Mouse (Mus musculus): ENCODE data around the gene Rapgef1. TPM values are rescaled to one million over a fixed set of nuclear protein-coding genes. Genes with fewer than 3 reads are reported as not detected.
A peak's percentile ranks its signal among the peaks of the same experiment; 100 is the strongest.

The Rapgef1 gene
- total RNA-seq (2014; rRNA removed), result 91.3 and 94.0 TPM in 2 replicates
- polyA plus RNA-seq (2015; fragmentation: Nextera tagmentation; extraction: Ambion mirVana), result 13.7 and 14.4 TPM in 2 replicates

DNA sequence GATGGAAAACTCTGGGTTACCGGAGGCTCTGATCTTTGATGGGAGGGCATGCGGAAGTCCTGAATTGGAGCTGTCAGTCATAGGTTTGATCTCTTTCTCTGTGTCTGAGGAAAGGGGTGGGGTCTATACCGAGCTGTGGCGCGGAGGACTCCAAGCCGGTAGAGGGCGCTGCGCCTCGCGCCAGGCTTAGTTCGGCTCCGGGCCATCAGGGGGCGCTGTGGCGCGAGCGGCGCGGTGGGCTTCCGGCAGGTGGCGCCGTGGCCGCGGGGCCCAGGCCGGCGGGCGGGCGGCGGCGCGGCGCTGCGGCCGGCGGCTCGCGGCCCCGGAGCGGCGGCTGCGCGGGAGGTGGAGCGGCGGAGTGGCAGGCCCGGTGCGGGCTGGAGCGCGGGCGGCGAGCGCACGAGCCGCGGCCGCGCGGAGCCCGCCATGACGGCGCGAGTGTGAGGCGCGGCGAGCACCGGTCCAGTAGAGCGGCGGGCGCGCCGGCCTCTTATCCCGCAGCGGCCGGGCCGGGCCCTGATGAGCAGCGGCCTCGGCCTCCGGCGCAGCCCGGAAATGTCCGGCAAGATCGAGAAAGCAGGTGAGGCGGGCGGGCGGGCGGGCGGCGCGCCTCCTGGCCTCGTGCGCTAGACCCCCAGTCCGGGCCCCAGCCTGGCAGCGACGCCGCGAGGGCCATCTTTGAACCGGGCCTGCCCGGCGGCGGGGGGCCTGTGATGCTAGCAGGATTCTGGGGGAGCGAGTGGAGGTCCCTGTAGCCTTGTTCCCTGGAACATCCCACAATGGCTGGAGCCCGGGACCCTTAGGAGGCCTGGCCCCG lies at the start of gene Rapgef1:
Gene Rapgef1, plus strand, starts transcription at position 237 of the 817 bp plus-strand sequence.
- Histone ChIP-seq H3K9ac (replicated peaks; ENCODE audit: low read length) (peak within 1 kb of the TSS; percentile 90), H3K4me2 (ENCODE audit: low read depth, low read length) (peak within 1 kb of the TSS; percentile 88), H3K9me3 (ENCODE audit: low read length) (no peaks in the 10 kb centered on the region), H3K36me3 (ENCODE audit: insufficient read depth, low read length) (no peaks in the 10 kb centered on the region), H3K4me1 (ENCODE audit: insufficient read depth, low read length) (peaks cover 16% of the 10 kb centered on the region), H3K27me3 (ENCODE audit: insufficient read depth, low read length) (no peaks in the 10 kb centered on the region), H3K27ac (peak within 1 kb of the TSS; percentile 89), H3K4me3 (ENCODE audit: low read length) (peak within 1 kb of the TSS; percentile 77)
- DNase-seq (ENCODE audit: low spot score) (peak; percentile 88), ATAC-seq (peak; percentile 91)
- WGBS, result 3% methylated on average over 46 of the region's 101 CpGs
- peak; percentile 92 for TF ChIP-seq CTCF (IDR thresholded peaks at IDR 0.05; ENCODE audit: low read depth)

DNA sequence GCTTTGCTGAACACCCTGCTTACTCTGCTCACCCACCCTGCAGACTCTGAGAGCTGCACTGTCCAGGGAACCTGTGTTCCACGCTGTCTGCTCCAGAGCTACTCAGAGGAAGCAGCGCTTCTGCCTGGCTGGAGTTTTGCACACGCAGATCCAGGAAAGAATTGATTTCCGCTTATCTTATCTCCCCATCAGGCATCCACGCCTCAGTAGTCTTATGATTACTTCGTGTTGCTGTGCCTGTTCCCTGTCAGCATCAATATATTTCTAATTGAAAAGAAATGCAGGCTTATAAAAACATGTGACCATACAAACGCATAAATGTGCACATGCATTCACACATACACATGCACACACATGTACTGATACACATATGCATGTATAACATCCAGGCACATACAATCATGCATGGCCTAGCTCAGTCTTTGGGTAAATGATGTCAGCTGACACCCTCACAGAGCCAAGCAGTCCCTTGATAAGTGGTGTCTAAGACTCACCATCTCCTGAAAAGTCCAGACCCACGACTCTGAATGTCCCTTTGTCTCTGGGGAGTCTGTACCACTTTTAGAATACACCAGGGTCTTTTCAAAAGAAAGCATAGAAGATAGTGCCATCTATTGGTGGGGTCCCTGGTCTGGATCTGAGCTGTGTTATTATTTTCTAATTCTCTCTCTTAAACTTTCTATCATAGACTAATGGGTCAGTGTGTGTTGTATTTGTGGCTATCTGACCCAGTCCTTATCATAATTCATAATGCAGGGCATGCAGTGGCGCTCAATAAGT lies 47.4 kb upstream of the Rapgef1 start:
- ATAC-seq (no peak), DNase-seq (ENCODE audit: low spot score) (peak; percentile 47)
- H3K4me3 ChIP-seq (ENCODE audit: low read length), result no peak overlapping the region
- H3K4me2 ChIP-seq (ENCODE audit: low read depth, low read length), result no peak overlapping the region
- H3K9ac ChIP-seq (replicated peaks; ENCODE audit: low read length), result no peak overlapping the region
- peak; percentile 47 for TF ChIP-seq CTCF (IDR thresholded peaks at IDR 0.05; ENCODE audit: low read depth)
- H3K27me3 ChIP-seq (ENCODE audit: insufficient read depth, low read length), result no peaks in the 10 kb centered on the region
- H3K4me1 ChIP-seq (ENCODE audit: insufficient read depth, low read length), result 0 out of 2 replicates have a peak, but pooled peaks cover 3% of the 10 kb centered on the region
- no peak overlapping the region for H3K27ac ChIP-seq
- H3K9me3 ChIP-seq (ENCODE audit: low read length), result no peaks in the 10 kb centered on the region
- 63% methylated on average over 9 of the region's 9 CpGs for WGBS
- H3K36me3 ChIP-seq (ENCODE audit: insufficient read depth, low read length), result no peaks in the 10 kb centered on the region

DNA sequence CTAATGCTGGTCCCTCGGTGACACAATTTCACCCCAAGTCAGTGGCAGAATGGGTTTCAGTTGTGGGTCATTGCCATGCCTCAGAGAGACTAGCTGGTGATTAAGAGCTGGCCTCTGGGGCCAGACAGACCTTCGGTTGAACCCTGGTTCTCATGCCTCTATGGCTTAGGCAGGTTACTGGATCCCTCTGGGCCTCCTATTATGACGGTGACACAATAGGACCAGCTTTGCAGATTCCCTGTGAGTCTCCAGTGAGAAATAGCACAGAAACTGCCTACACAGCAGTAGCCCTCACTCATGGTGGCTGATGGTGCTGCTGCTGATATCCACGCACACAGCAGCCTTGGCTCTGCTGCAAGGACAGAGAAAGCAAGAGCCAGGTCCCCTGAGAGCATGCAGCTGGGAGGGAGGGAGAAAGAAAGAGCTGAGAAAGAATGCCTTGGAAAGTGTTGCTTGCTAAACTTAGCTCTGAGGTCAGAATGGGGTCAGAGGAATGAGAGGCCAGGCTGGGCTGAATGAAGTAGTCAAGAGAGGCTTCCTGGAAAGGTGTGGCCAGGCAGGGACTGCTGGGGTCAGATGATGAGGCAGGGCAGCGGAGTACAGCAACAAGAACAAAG lies 46.6 kb upstream of the Rapgef1 start:
- Histone ChIP-seq H3K4me1 (ENCODE audit: insufficient read depth, low read length) (0 out of 2 replicates have a peak, but pooled peaks cover 3% of the 10 kb centered on the region), H3K27me3 (ENCODE audit: insufficient read depth, low read length) (no peaks in the 10 kb centered on the region), H3K36me3 (ENCODE audit: insufficient read depth, low read length) (no peaks in the 10 kb centered on the region), H3K9me3 (ENCODE audit: low read length) (no peaks in the 10 kb centered on the region), H3K27ac (no peak overlapping the region), H3K4me3 (ENCODE audit: low read length) (no peak overlapping the region), H3K9ac (replicated peaks; ENCODE audit: low read length) (no peak overlapping the region), H3K4me2 (ENCODE audit: low read depth, low read length) (no peak overlapping the region)
- ATAC-seq, result no peak
- no peak for TF ChIP-seq CTCF (IDR thresholded peaks at IDR 0.05; ENCODE audit: low read depth)
- WGBS, result 26% methylated on average over 5 of the region's 5 CpGs
- no peak for DNase-seq (ENCODE audit: low spot score)

DNA sequence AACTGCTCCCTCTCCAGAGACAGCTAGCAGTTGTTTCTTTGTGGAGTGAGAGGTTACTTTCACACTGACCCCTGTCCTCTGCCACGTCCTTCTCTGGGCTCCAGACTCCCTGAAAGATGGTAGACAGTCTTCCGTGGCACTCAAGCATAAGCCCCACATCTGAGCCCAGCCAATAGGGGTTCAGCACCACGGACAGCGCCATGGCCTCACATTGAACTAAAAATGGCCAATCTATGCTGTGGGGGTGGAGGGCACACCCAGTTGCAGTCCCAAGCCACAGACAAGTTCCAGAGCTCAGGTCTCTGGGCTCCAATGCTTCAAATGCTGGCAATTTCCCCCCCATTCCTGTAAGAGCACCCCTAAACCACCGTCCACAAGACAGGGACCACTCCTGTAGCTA lies 45.9 kb upstream of the Rapgef1 start:
- DNase-seq (ENCODE audit: low spot score) (peak; percentile 59), ATAC-seq (peak; percentile 52; the same call in 1 of the 2 replicates)
- Histone ChIP-seq H3K27me3 (ENCODE audit: insufficient read depth, low read length) (no peaks in the 10 kb centered on the region), H3K9ac (replicated peaks; ENCODE audit: low read length) (no peak overlapping the region), H3K4me1 (ENCODE audit: insufficient read depth, low read length) (0 out of 2 replicates have a peak, but pooled peaks cover 3% of the 10 kb centered on the region), H3K9me3 (ENCODE audit: low read length) (no peaks in the 10 kb centered on the region), H3K4me3 (ENCODE audit: low read length) (no peak overlapping the region), H3K4me2 (ENCODE audit: low read depth, low read length) (no peak overlapping the region), H3K27ac (no peak overlapping the region), H3K36me3 (ENCODE audit: insufficient read depth, low read length) (no peaks in the 10 kb centered on the region)
- WGBS, result 13% methylated on average over 5 of the region's 5 CpGs
- TF ChIP-seq CTCF (IDR thresholded peaks at IDR 0.05; ENCODE audit: low read depth), result no peak

GRCm38 (mm10) chr2:29574187-29574586 lies 45.3 kb upstream of the Rapgef1 start:
- Histone ChIP-seq H3K4me2 (ENCODE audit: low read depth, low read length) (no peak overlapping the region), H3K4me3 (ENCODE audit: low read length) (no peak overlapping the region), H3K36me3 (ENCODE audit: insufficient read depth, low read length) (no peaks in the 10 kb centered on the region), H3K9ac (replicated peaks; ENCODE audit: low read length) (0 out of 2 replicates have a peak overlapping the region, but pooled peaks have one; percentile 0), H3K4me1 (ENCODE audit: insufficient read depth, low read length) (0 out of 2 replicates have a peak, but pooled peaks cover 3% of the 10 kb centered on the region), H3K27ac (no peak overlapping the region), H3K9me3 (ENCODE audit: low read length) (no peaks in the 10 kb centered on the region), H3K27me3 (ENCODE audit: insufficient read depth, low read length) (no peaks in the 10 kb centered on the region)
- ATAC-seq, result no peak
- WGBS, result 10% methylated on average over 11 of the region's 11 CpGs
- TF ChIP-seq CTCF (IDR thresholded peaks at IDR 0.05; ENCODE audit: low read depth), result no peak
- no peak for DNase-seq (ENCODE audit: low spot score)

DNA sequence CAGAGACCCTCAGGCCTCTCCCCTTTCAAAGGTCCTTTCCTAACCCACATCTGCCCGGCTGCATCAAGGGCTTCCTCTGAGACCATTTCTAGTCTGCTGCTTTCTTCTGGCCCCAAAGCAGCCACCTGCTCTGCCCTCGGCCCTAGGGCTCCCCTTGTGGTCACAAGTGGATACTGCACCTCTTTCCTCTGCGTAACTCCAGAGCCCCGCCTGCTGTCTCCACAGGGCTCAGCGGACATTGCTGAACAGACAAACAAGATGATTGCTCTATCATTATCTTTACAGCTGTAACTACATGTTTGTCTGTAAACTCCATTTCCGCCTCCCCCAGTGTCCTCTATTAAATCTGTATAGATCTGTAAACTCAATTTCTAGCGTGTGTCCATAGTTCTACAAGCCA lies 37.1 kb upstream of the Rapgef1 start:
- no peak overlapping the region for H3K4me3 ChIP-seq (ENCODE audit: low read length)
- 4% methylated on average over 7 of the region's 7 CpGs for WGBS
- peak; percentile 79; the same call in 1 of the 2 replicates for ATAC-seq
- no peaks in the 10 kb centered on the region for H3K9me3 ChIP-seq (ENCODE audit: low read length)
- H3K27me3 ChIP-seq (ENCODE audit: insufficient read depth, low read length), result no peaks in the 10 kb centered on the region
- H3K27ac ChIP-seq, result no peak overlapping the region
- TF ChIP-seq CTCF (IDR thresholded peaks at IDR 0.05; ENCODE audit: low read depth), result peak; percentile 99
- no peak overlapping the region for H3K9ac ChIP-seq (replicated peaks; ENCODE audit: low read length)
- no peak overlapping the region for H3K4me2 ChIP-seq (ENCODE audit: low read depth, low read length)
- 0 out of 2 replicates have a peak, but pooled peaks cover 2% of the 10 kb centered on the region for H3K4me1 ChIP-seq (ENCODE audit: insufficient read depth, low read length)
- DNase-seq (ENCODE audit: low spot score), result peak; percentile 88
- H3K36me3 ChIP-seq (ENCODE audit: insufficient read depth, low read length), result no peaks in the 10 kb centered on the region
